Mouse (Mus musculus) midbrain, embryonic 16.5 days (tissue): Measurements from ENCODE around the gene Gria3. TPM values are rescaled to one million over a fixed set of nuclear protein-coding genes. Genes with fewer than 3 reads are reported as not detected.

ENCODE experiments used
- microRNA-seq: library from miRNA; unstranded; fragments of <30 nt; microRNA quantifications from one replicate; pipeline ENCODE4, GENCODE M21; 2017
- polyA plus RNA-seq: library from polyadenylated mRNA; unstranded; fragments of >200 nt; fragmentation: Nextera tagmentation; extraction: Ambion mirVana; gene quantifications from 2 replicates; pipeline ENCODE4 v1.2.1, GENCODE M21; 2015

Gene Gria3
- polyA plus RNA-seq, 1 experiment from 2014 or later = 20.7 TPM

Small RNAs within 50 kb of the gene (microRNA-seq; reads per million reads assigned to microRNA genes)
- not detected for gene Gm22413
